Mouse (Mus musculus) liver, embryonic 14.5 days (tissue): ENCODE results near the gene Exosc5. TPM values are rescaled to one million over a fixed set of nuclear protein-coding genes. Genes with fewer than 3 reads are reported as not detected.
A peak's percentile ranks its signal among the peaks of the same experiment; 100 is the strongest.

Source experiments
- ATAC-seq: fragments of 200-750 bp; cut with Nextera tagmentation; 2 replicates; pipeline ENCODE4 v1.8.0; 2017; ENCODE audit warnings: moderate number of reproducible peaks, mild to moderate bottlenecking, moderate library complexity; ENCODE audit not compliant: insufficient read depth
- DNase-seq, 3 experiments: peaks; one replicate each; pipeline ENCODE4 v3.0.0-alpha.2; 2012 to 2013; ENCODE audit warnings: low read depth in 3 of 3, low spot score in 3 of 3
- H3K27ac ChIP-seq: fragments of 300-500 bp; sonication (generic); 2 replicates; pipeline ENCODE4 v1.5.1; 2014; ENCODE audit warnings: moderate library complexity, mild to moderate bottlenecking, control low read depth, inconsistent platforms
- H3K27me3 ChIP-seq: fragments of 300-500 bp; sonication (generic); 2 replicates; pipeline ENCODE4 v1.6.1; 2014; ENCODE audit warnings: mild to moderate bottlenecking, low read length, moderate library complexity; ENCODE audit not compliant: control insufficient read depth, insufficient read depth
- H3K36me3 ChIP-seq: fragments of 300-500 bp; sonication (generic); replicated peaks from 2 replicates; pipeline ENCODE4 v1.6.1; 2014; ENCODE audit warnings: low read depth; ENCODE audit not compliant: control insufficient read depth, insufficient read depth
- H3K4me1 ChIP-seq, 2 experiments: fragments of 200-500 bp in 1 of 2; fragments of 300-500 bp in 1 of 2; sonication (generic) in 1 of 2; replicated peaks; 2 replicates each; pipeline ENCODE4 v1.6.1; 2012 to 2014; ENCODE audit warnings: antibody characterized with exemption in 1 of 2, inconsistent platforms in 1 of 2, low read length in 1 of 2; ENCODE audit not compliant: control insufficient read depth in 2 of 2, insufficient read depth in 2 of 2
- H3K4me2 ChIP-seq: fragments of 300-500 bp; sonication (generic); 2 replicates; pipeline ENCODE4 v1.6.1; 2014; ENCODE audit warnings: low read depth, mild to moderate bottlenecking, control low read depth, moderate library complexity
- H3K4me3 ChIP-seq, 2 experiments: fragments of 200-500 bp in 1 of 2; fragments of 300-500 bp in 1 of 2; sonication (generic) in 1 of 2; 2 replicates each; pipeline ENCODE4 v1.5.1; 2012 to 2014; ENCODE audit warnings: low read depth in 2 of 2, low read length in 2 of 2, mild to moderate bottlenecking in 2 of 2, control low read depth in 1 of 2, inconsistent platforms in 1 of 2, moderate library complexity in 1 of 2; ENCODE audit not compliant: insufficient read depth in 1 of 2
- H3K9ac ChIP-seq: fragments of 300-500 bp; sonication (generic); replicated peaks from 2 replicates; pipeline ENCODE4 v1.6.1; 2014; ENCODE audit warnings: mild to moderate bottlenecking, control low read depth, moderate library complexity
- H3K9me3 ChIP-seq: fragments of 300-500 bp; sonication (generic); 2 replicates; pipeline ENCODE4 v1.6.1; 2016; ENCODE audit warnings: low read length, mixed read lengths; ENCODE audit not compliant: control insufficient read depth
- CTCF ChIP-seq: IDR thresholded peaks from 2 replicates; pipeline ENCODE4 v1.5.1; 2016; ENCODE audit warnings: antibody characterized with exemption, low read depth, control low read depth
- EP300 ChIP-seq: IDR thresholded peaks from 2 replicates; pipeline ENCODE4 v1.6.1; 2016; ENCODE audit warnings: antibody characterized with exemption, low read depth
- WGBS: fragments of 180-500 bp; shearing (Covaris S2); extraction: QIAGEN DNeasy Blood & Tissue Kit; methylation state at CpG from one replicate; pipeline ENCODE4 v1.1.7; 2014; ENCODE audit not compliant: insufficient replicate concordance; 5-methylcytosine and 5-hydroxymethylcytosine counted together
- polyA plus RNA-seq, 2 experiments: library from polyadenylated mRNA; depleted of rRNA in 1 of 2; stranded (reverse) in 1 of 2; unstranded in 1 of 2; fragments of >200 nt; fragmentation: Nextera tagmentation in 1 of 2; extraction: Ambion mirVana in 1 of 2; gene quantifications; 2 replicates each; pipeline versions ENCODE4 v1.2.1 to v1.2.3; 2012 to 2014

Gene Exosc5
- polyA plus RNA-seq, 2 experiments = 33.7 to 48.1 TPM

- WGBS = under 1% methylated on average over 46 of the region's 46 CpGs
These were observed 21.7 kb downstream of the Exosc5 start, which contains the start of gene B9d2 for GRCm38 (mm10) chr7:25680514-25681258. TSS of gene B9d2 (plus strand) at chr7:25680780.

GRCm38 (mm10) chr7:25681341-25682231 lies 22.6 kb downstream of the Exosc5 start:
- WGBS = 15% methylated on average over 15 of the region's 15 CpGs
- no peaks in the 10 kb centered on the region for H3K36me3 ChIP-seq
- DNase-seq = no peak
- peaks cover 43 to 54% of the 10 kb centered on the region in 2 experiments for H3K4me1 ChIP-seq
- H3K9me3 ChIP-seq = no peaks in the 10 kb centered on the region
- peak overlapping the region; percentile 87 for H3K4me2 ChIP-seq
- TF ChIP-seq CTCF = no peak
- no peak for TF ChIP-seq EP300
- no peak for ATAC-seq
- peak overlapping the region; percentile 42 for H3K27ac ChIP-seq
- H3K4me3 ChIP-seq = peak overlapping the region; percentile 34 to 82
- H3K27me3 ChIP-seq = no peaks in the 10 kb centered on the region
- H3K9ac ChIP-seq = peak overlapping the region; percentile 37

More at GRCm38 (mm10) chr7:25680514-25681258, 21.7 kb downstream of the Exosc5 start, which contains the start of gene B9d2:
- peak within 1 kb of the TSS; percentile 77 for H3K9ac ChIP-seq
- H3K4me3 ChIP-seq = peak within 1 kb of the TSS; percentile 82 to 89
- no peaks in the 10 kb centered on the region for H3K36me3 ChIP-seq
- peak within 1 kb of the TSS; percentile 89 for H3K27ac ChIP-seq
- DNase-seq (peak; percentile 96 to 97 (median 96)), ATAC-seq (peak; percentile 95)
- no peaks in the 10 kb centered on the region for H3K27me3 ChIP-seq
- peaks cover 36 to 48% of the 10 kb centered on the region in 2 experiments for H3K4me1 ChIP-seq
- TF ChIP-seq EP300 (peak; percentile 73), CTCF (no peak; the same call in 1 of the 2 replicates)
- H3K4me2 ChIP-seq = peak within 1 kb of the TSS; percentile 87
- no peaks in the 10 kb centered on the region for H3K9me3 ChIP-seq

GRCm38 (mm10) chr7:25683474-25684180 lies 24.7 kb downstream of the Exosc5 start:
- Histone ChIP-seq H3K9ac (peak overlapping the region; percentile 12), H3K9me3 (no peaks in the 10 kb centered on the region), H3K27me3 (no peaks in the 10 kb centered on the region), H3K4me3 (no peak overlapping the region), H3K4me2 (peak overlapping the region; percentile 48), H3K36me3 (no peaks in the 10 kb centered on the region), H3K4me1 (peaks cover 43 to 54% of the 10 kb centered on the region in 2 experiments), H3K27ac (peak overlapping the region; percentile 68)
- TF ChIP-seq CTCF (no peak), EP300 (peak; percentile 54)
- DNase-seq (no peak), ATAC-seq (no peak)
- WGBS = 6% methylated on average over 7 of the region's 7 CpGs

GRCm38 (mm10) chr7:25684659-25685058 lies 25.7 kb downstream of the Exosc5 start:
- Histone ChIP-seq H3K4me1 (peaks cover 48 to 51% of the 10 kb centered on the region in 2 experiments), H3K9me3 (no peaks in the 10 kb centered on the region), H3K4me3 (no peak overlapping the region), H3K27ac (no peak overlapping the region; the same call in 1 of the 2 replicates), H3K9ac (no peak overlapping the region), H3K36me3 (no peaks in the 10 kb centered on the region), H3K4me2 (no peak overlapping the region), H3K27me3 (no peaks in the 10 kb centered on the region)
- no peak for TF ChIP-seq EP300
- TF ChIP-seq CTCF = no peak
- no peak for ATAC-seq
- 83% methylated on average over 6 of the region's 6 CpGs for WGBS
- no peak for DNase-seq
